Mouse (Mus musculus) midbrain, embryonic 16.5 days (tissue): ENCODE measurements around the gene Rab12. TPM values are rescaled to one million over a fixed set of nuclear protein-coding genes. Genes with fewer than 3 reads are reported as not detected.

Source experiments
- ATAC-seq: fragments of 200-750 bp; cut with Nextera tagmentation; 2 replicates; pipeline ENCODE4 v1.8.0; 2017; ENCODE audit warnings: moderate TSS enrichment
- H3K27ac ChIP-seq: fragments of 300-500 bp; sonication (generic); 2 replicates; pipeline ENCODE4 v1.5.1; 2014; ENCODE audit warnings: mild to moderate bottlenecking, low read length, mixed read lengths
- H3K27me3 ChIP-seq: fragments of 300-500 bp; sonication (generic); 2 replicates; pipeline ENCODE4 v1.6.1; 2014; ENCODE audit warnings: low read depth, low read length, mixed read lengths; ENCODE audit not compliant: control insufficient read depth, insufficient read depth
- H3K36me3 ChIP-seq: fragments of 300-500 bp; sonication (generic); 2 replicates; pipeline ENCODE4 v1.6.1; 2014; ENCODE audit warnings: mild to moderate bottlenecking, low read length, moderate library complexity, mixed read lengths; ENCODE audit not compliant: control insufficient read depth, insufficient read depth
- H3K4me1 ChIP-seq: fragments of 300-500 bp; sonication (generic); 2 replicates; pipeline ENCODE4 v1.6.1; 2014; ENCODE audit warnings: mild to moderate bottlenecking, low read length, mixed read lengths; ENCODE audit not compliant: control insufficient read depth, insufficient read depth
- H3K4me2 ChIP-seq: fragments of 300-500 bp; sonication (generic); 2 replicates; pipeline ENCODE4 v1.6.1; 2014; ENCODE audit warnings: mild to moderate bottlenecking, low read length, mixed read lengths
- H3K4me3 ChIP-seq: fragments of 300-500 bp; sonication (generic); 2 replicates; pipeline ENCODE4 v1.5.1; 2014; ENCODE audit warnings: low read depth, mild to moderate bottlenecking, low read length, moderate library complexity, mixed read lengths
- H3K9ac ChIP-seq: fragments of 300-500 bp; sonication (generic); 2 replicates; pipeline ENCODE4 v1.6.1; 2014; ENCODE audit warnings: low read depth, low read length, mixed read lengths
- H3K9me3 ChIP-seq: fragments of 300-500 bp; sonication (generic); replicated peaks from 2 replicates; pipeline ENCODE4 v1.6.1; 2014; ENCODE audit warnings: mild to moderate bottlenecking, low read length, mixed read lengths; ENCODE audit not compliant: control insufficient read depth, poor library complexity, severe bottlenecking
- WGBS: fragments of 180-500 bp; shearing (Covaris S2); extraction: QIAGEN DNeasy Blood & Tissue Kit; methylation state at CpG from one replicate; pipeline ENCODE4 v1.1.7; 2014; 5-methylcytosine and 5-hydroxymethylcytosine counted together
- polyA plus RNA-seq: library from polyadenylated mRNA; unstranded; fragments of >200 nt; fragmentation: Nextera tagmentation; extraction: Ambion mirVana; gene quantifications from 2 replicates; pipeline ENCODE4 v1.2.1, GENCODE M21; 2015

Gene Rab12
- polyA plus RNA-seq, 1 experiment from 2014 or later = 76.7 TPM

DNA sequence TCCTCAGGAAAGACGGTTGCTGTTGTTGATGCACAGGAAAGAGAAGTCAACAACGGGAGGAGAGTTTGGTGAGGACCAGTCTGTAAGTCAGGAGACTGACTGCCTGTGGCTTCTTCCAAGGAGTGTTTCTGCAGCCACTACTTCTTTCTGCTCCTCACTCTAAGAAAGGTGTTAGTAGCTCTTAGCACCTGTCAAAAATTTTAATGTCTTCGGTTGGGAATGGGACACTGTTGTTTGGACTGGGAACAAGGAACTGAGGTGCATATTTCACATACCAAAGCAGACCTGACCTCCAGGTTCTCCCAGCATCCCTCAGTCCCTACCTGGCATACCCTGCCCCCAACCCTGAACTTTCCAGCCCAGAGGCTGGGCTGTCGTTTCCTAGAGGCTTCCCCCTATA, 48.3 kb downstream of the Rab12 start:
- Histone ChIP-seq H3K9ac (no peak overlapping the region), H3K4me1 (peaks cover 7% of the 10 kb centered on the region), H3K27ac (no peak overlapping the region), H3K4me3 (no peak overlapping the region), H3K4me2 (no peak overlapping the region), H3K27me3 (no peaks in the 10 kb centered on the region), H3K36me3 (no peaks in the 10 kb centered on the region), H3K9me3 (peaks cover 6% of the 10 kb centered on the region; the same call in 1 of the 2 replicates)
- no peak for ATAC-seq
- WGBS = 92% methylated on average over 4 of the region's 4 CpGs

DNA sequence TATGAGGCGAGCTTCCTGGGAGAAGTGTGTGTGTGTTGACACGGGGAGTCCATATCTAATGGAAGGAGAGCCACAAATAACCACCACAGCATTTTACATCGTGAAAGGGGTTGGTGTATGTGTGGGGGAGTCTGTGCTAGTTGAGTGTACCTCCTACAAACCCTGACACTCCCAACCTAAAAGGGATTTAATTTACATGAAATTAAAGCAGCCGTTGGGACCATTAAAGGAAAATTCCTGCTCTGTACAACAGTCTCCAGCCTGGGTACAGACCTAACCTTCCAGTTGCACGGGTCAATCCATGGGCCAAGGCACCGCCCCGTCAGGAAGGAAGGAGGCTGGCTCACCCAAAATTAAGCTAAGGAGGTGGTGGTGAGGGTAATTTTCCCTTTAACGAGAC, 49.5 kb downstream of the Rab12 start:
- Histone ChIP-seq H3K4me2 (no peak overlapping the region), H3K9me3 (peaks cover 6% of the 10 kb centered on the region; the same call in 1 of the 2 replicates), H3K4me1 (peaks cover 7% of the 10 kb centered on the region), H3K36me3 (no peaks in the 10 kb centered on the region), H3K4me3 (no peak overlapping the region), H3K9ac (no peak overlapping the region), H3K27ac (no peak overlapping the region), H3K27me3 (no peaks in the 10 kb centered on the region)
- no peak for ATAC-seq
- 27% methylated on average over 8 of the region's 8 CpGs for WGBS

DNA sequence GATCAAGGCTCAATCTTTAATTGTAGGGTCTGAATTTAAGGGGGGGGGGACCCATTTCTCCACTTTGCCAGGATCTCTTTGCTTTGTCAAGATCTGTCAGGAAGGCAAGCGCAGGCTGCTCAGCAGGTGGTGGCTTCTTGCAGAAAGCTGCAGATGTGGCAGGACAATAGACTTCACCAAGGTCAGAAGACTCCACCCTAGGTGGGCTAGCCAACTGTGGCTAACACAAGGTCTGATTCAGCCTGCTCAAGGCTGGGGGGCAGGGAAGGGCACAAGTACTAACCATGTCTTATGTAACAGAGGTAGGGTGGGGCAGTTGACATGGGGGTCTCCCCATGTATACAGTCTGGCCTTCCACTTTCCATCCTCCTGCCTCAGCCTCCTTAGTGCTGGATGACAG, 62.3 kb downstream of the Rab12 start:
- H3K36me3 ChIP-seq = no peaks in the 10 kb centered on the region
- 43% methylated on average over 1 of the region's 1 CpGs for WGBS
- no peak overlapping the region for H3K9ac ChIP-seq
- H3K4me3 ChIP-seq = no peak overlapping the region
- no peaks in the 10 kb centered on the region for H3K4me1 ChIP-seq
- no peak overlapping the region for H3K27ac ChIP-seq
- H3K4me2 ChIP-seq = no peak overlapping the region
- H3K9me3 ChIP-seq = no peaks in the 10 kb centered on the region
- no peak for ATAC-seq
- no peaks in the 10 kb centered on the region for H3K27me3 ChIP-seq

DNA sequence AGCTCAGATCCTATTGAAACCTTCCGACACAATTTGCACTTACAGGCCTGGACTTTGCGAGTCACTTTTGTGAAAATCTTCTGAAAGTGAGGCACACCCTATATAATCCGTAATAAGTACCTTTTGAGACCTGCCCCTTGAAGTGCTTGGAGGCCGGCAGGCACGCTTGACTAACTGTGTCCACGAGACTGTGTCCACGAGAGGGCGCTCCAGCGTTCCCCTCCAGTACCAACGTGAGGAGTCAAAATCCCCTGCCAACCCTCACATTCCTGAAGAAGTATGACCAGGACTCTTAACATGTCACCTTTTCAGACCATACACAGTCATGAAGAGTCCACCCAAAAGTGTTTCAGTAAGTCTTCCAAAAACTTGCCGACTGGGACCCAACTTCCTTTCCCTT, 68.4 kb downstream of the Rab12 start:
- Histone ChIP-seq H3K9ac (no peak overlapping the region), H3K27me3 (no peaks in the 10 kb centered on the region), H3K36me3 (no peaks in the 10 kb centered on the region), H3K4me1 (peaks cover 25% of the 10 kb centered on the region), H3K4me3 (no peak overlapping the region), H3K9me3 (no peaks in the 10 kb centered on the region), H3K27ac (no peak overlapping the region), H3K4me2 (peak overlapping the region; percentile 94)
- under 1% methylated on average over 11 of the region's 11 CpGs for WGBS
- ATAC-seq = no peak

DNA sequence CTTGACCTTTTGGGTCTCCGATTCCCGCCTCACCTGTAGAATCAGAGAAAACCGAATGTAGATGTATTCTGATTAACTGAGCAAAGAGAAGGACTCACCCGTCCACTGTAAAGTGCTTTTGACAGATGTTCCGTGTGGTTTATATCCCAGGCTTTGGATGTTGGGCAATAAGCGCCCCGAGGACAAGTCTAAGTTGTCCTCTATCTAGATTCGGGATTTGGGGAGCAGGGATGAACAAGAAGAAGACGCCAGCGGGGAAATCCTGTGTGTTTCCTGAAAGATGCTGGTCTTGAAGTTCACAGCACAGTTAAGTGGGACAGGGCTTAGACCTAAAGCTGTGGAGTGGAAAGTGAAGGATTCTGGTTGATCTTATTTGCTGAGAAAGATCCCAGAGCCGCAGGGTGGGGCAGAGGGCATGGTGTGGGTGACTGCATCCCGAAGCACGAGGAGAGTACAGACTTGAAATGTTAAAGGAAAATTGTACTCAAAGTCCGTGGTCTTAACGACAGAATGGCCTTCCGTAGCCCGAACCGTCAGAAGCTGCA, 68.9 kb downstream of the Rab12 start:
- no peaks in the 10 kb centered on the region for H3K9me3 ChIP-seq
- ATAC-seq = no peak
- peak overlapping the region; percentile 94 for H3K4me2 ChIP-seq
- no peak overlapping the region for H3K27ac ChIP-seq
- 3% methylated on average over 18 of the region's 18 CpGs for WGBS
- peaks cover 31% of the 10 kb centered on the region for H3K4me1 ChIP-seq
- peak overlapping the region; percentile 83 for H3K4me3 ChIP-seq
- H3K36me3 ChIP-seq = no peaks in the 10 kb centered on the region
- peak overlapping the region; percentile 89; the same call in 1 of the 2 replicates for H3K9ac ChIP-seq
- H3K27me3 ChIP-seq = no peaks in the 10 kb centered on the region

DNA sequence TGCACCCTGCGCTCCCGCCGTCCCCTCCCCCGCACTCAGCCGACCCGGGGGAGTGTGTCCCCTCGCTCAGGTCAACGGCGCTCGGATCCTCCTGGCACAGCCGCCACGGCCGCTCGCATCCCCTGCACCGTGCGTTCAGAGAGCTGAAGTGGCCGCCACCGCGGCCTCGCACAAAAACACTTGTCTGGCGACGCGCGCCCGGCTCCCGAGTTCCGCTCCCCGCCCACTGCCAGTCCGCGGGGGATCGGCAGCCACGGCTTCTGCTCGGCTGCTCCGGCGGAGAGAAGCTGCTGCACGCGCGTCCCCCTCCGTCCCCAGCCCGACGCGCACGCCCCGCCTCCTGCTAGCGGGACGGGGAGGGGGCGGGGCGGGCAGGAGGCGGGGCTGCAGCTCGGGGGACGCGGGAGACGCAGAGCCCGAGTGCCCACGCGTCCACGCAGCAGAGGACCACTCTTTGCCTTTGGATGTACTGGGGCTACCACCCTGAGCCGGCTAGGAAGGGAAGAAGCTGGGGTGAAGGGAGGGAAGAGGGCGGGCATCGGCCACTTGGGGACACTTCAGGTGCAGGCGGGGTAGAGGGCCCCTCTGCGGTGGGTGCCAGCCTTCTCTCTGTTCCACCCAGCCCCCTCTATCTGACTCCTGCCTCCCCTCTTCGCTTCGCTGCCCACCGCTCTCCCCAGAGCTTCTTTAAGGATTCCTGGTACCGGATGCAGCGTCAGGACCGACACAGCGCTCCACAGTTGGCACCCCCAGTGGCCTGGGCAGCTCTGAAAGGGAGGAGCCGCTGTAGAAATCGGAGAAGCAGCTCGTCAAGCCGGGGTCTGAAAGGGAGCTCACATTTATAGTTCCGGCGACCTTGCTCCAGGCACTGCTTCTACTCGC, 69.8 kb downstream of the Rab12 start, which contains the start of gene Mtcl1:
Gene Mtcl1 (minus strand): TSS at position 291 of the 882 bp plus-strand sequence.
- peak; percentile 86 for ATAC-seq
- peak within 1 kb of the TSS; percentile 89 for H3K9ac ChIP-seq

DNA sequence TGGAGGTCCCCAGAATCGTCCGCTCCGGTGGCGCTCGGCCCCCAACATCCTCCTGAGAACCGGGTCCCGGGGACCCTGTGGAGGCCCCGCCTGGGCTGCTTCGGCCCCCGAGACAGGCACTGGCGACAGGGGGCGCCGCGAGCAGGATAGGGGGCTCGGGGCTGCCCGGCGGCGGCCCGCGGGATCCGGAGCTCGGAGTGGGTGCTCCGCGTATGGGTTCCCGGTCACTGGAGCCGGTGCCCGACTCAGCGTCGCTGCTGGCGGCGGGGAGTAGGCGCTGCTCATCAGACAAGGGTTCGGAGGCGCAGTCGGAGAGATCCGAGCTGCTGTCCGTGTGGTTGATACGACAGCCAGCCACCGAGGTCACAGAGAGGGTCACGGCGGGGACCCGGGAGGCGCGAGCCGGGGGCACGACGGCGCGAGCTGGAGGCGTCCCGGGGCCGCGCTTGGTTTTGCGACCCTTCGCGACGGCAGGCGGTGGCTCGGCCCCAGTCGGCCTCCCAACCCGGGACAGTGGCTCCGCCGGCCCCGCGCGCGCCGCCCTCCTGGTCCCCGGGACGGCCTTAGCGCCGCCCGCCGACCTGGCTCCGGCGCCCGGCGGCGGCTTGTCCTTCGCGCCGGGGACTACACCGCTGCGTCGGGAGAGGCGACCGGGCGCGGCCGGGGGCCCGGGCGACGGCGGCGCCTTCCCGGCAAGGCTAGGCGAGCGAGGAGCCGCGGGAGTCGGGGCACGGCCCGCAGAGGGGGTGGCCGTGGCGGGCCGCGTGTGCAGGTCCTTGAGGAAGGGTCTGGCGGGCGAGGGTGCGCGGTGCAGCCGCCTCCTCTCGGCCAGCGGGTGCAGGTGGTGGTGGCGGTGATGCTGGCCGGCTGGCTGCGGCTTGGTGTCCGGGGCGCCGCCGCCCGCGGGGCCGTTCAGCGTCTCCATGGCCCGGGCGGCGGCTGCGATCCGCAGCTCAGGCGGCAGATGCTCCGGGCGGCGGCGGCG, 70.8 kb downstream of the Rab12 start:
- Histone ChIP-seq H3K9ac (peak overlapping the region; percentile 89), H3K27ac (peak overlapping the region; percentile 87), H3K4me1 (peaks cover 47% of the 10 kb centered on the region), H3K4me3 (peak overlapping the region; percentile 83), H3K4me2 (peak overlapping the region; percentile 94), H3K9me3 (no peaks in the 10 kb centered on the region), H3K27me3 (no peaks in the 10 kb centered on the region), H3K36me3 (no peaks in the 10 kb centered on the region)
- ATAC-seq = peak; percentile 26
- WGBS = under 1% methylated on average over 112 of the region's 136 CpGs

More for the DNA sequence above, 69.8 kb downstream of the Rab12 start, which contains the start of gene Mtcl1:
- H3K4me2 ChIP-seq = peak within 1 kb of the TSS; percentile 94
- H3K27ac ChIP-seq = peak within 1 kb of the TSS; percentile 87
- H3K27me3 ChIP-seq = no peaks in the 10 kb centered on the region
- peaks cover 39% of the 10 kb centered on the region for H3K4me1 ChIP-seq
- peak within 1 kb of the TSS; percentile 83 for H3K4me3 ChIP-seq
- no peaks in the 10 kb centered on the region for H3K36me3 ChIP-seq
- WGBS = under 1% methylated on average over 61 of the region's 76 CpGs
- no peaks in the 10 kb centered on the region for H3K9me3 ChIP-seq

DNA sequence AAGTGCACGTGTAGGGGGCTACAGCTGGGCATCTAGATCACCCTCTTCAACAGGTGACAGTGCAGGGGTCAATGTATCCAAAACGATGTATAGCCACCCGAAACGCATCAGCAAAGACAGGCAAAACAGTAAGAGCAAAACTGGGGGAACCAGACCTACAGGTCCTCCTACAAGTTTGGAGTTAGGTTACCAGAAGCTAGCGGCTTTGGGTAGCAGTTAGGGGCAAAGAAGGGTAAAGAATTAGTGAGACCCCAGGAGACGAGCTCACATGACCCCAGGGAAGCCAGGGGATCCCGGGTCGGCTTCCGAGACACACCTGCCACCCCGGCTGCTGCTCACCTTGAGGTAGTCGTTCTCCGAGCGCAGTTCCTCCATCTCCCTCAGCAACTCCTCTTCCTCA, 71.6 kb downstream of the Rab12 start:
- H3K27me3 ChIP-seq = no peaks in the 10 kb centered on the region
- peak overlapping the region; percentile 83 for H3K4me3 ChIP-seq
- peak overlapping the region; percentile 87 for H3K27ac ChIP-seq
- no peaks in the 10 kb centered on the region for H3K9me3 ChIP-seq
- no peak for ATAC-seq
- WGBS = 1% methylated on average over 13 of the region's 13 CpGs
- H3K4me2 ChIP-seq = peak overlapping the region; percentile 94
- peak overlapping the region; percentile 89 for H3K9ac ChIP-seq
- H3K36me3 ChIP-seq = no peaks in the 10 kb centered on the region
- H3K4me1 ChIP-seq = peaks cover 51% of the 10 kb centered on the region
